In the genomic region with DNA sequence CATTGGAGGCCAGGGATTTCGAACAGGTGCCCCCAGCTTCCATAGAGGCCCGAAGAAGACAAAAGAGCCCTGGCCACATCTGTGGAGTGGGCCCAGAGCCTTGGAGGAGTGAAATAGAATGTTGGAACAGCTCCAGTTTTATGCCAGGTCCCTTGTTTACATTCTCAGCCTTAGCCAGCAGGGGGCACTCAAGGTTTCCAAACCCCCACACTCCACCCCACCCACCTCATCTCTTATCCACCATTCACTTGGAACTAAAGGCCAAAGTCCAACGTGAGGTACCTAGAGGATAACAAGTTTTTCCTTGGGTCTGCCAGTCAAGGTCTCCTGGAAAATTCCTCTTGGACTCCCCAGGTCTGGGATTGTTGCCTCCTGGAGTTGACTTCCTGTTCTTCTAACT, we compare ENCODE assay signal across 10 mouse cellular contexts. TPM values are rescaled to one million over a fixed set of nuclear protein-coding genes. Genes with fewer than 3 reads are reported as not detected.
DNase-seq lines count a peak whose midpoint lies in the region; ATAC-seq and TF ChIP-seq lines count a peak whose summit lies in the region.
"Had no signal": no experiment of that assay in that cellular context is flagged by ENCODE, and none has a peak within 500 bp of the region (broad histone marks: within the 10 kb centered on the region; RNA-seq: fewer than 3 reads in every experiment).

No protein-coding gene starts in this region.

- TF ChIP-seq CTCF in kidney, adult 2 months (conservative IDR thresholded peaks at IDR 0.05; ENCODE audit: insufficient read depth, insufficient read length, low read depth, low read length): peak; percentile 62
- TF ChIP-seq CTCF in bone marrow, adult 2 months (IDR thresholded peaks at IDR 0.05; ENCODE audit: control insufficient read depth, insufficient read depth, low read length): peak; percentile 61; the same call in 1 of the 2 replicates
- peak; percentile 69 for TF ChIP-seq CTCF in gastrocnemius, adult 2 months (IDR thresholded peaks at IDR 0.05)
- TF ChIP-seq CTCF in olfactory bulb, adult 2 months (IDR thresholded peaks at IDR 0.05; ENCODE audit: insufficient read depth, low read depth, low read length): 0 out of 2 replicates have a peak, but pooled peaks have one; percentile 14

- H3K36me3 ChIP-seq in kidney, adult 2 months (ENCODE audit: control insufficient read depth, insufficient read depth, low read length): no peaks in the 10 kb centered on the region
- no peaks in the 10 kb centered on the region for H3K36me3 ChIP-seq in kidney, embryonic 14.5 days (ENCODE audit: control insufficient read depth, insufficient read depth, low read length)
- H3K36me3 ChIP-seq in ES-E14 (ENCODE audit: control insufficient read depth, insufficient read depth, low read length, poor library complexity, severe bottlenecking): no peaks in the 10 kb centered on the region
- H3K36me3 ChIP-seq: embryonic facial prominence, embryonic 15.5 days; lung, embryonic 15.5 days had no signal

- no peaks in the 10 kb centered on the region for H3K27me3 ChIP-seq in kidney, adult 2 months (replicated peaks; ENCODE audit: control insufficient read depth, insufficient read depth, low read length)
- no peaks in the 10 kb centered on the region; the same call in 1 of the 2 replicates for H3K27me3 ChIP-seq in kidney, embryonic 14.5 days (ENCODE audit: control insufficient read depth, insufficient read depth, low read length)
- H3K27me3 ChIP-seq: embryonic facial prominence, embryonic 15.5 days; lung, embryonic 15.5 days had no signal

- intact Hi-C loops in gastrocnemius, adult 2 months (cut with DNase I): loop anchor here (1.0 kb wide), 1 partner anchor 219 kb away; no protein-coding TSS in a partner anchor

- no peak for TF ChIP-seq POLR2A in kidney, adult 2 months (IDR thresholded peaks at IDR 0.05; ENCODE audit: low read depth, low read length)
- no peak for TF ChIP-seq POLR2A in bone marrow, adult 2 months (IDR thresholded peaks at IDR 0.05; ENCODE audit: borderline replicate concordance, control insufficient read depth, low read depth, low read length)
- no peak for TF ChIP-seq POLR2A in olfactory bulb, adult 2 months (IDR thresholded peaks at IDR 0.05; ENCODE audit: insufficient read depth, low read depth, low read length)

- in situ Hi-C loops in ES-E14 (cut with MboI; ENCODE audit: low sequenced_read_pairs in 2 of 2, unreplicated experiment in 2 of 2): no loop called here

- no peaks in the 10 kb centered on the region for H3K9me3 ChIP-seq in kidney, embryonic 14.5 days (ENCODE audit: control insufficient read depth, low read length)
- no peaks in the 10 kb centered on the region for H3K9me3 ChIP-seq in ES-E14 (ENCODE audit: control insufficient read depth, insufficient read depth, low read depth, low read length)
- H3K9me3 ChIP-seq: embryonic facial prominence, embryonic 15.5 days; lung, embryonic 15.5 days had no signal

- 39% methylated on average over 3 of the region's 3 CpGs for WGBS in kidney, adult 2 months
- WGBS in kidney, embryonic 14.5 days: 40% methylated on average over 3 of the region's 3 CpGs
- 34% methylated on average over 3 of the region's 3 CpGs for WGBS in bone marrow, adult 2 months
- WGBS in olfactory bulb, adult 2 months: 35% methylated on average over 3 of the region's 3 CpGs

- peak; percentile 69 for DNase-seq in kidney, adult 2 months
- DNase-seq in ES-E14 (ENCODE audit: low read depth, low spot score): peak; percentile 38
- peak; percentile 72 for DNase-seq in gastrocnemius, adult 2 months
- DNase-seq in layer of hippocampus, postnatal 10 days (ENCODE audit: low spot score in 2 of 2): peak; percentile 42 to 46

- H3K9ac ChIP-seq in kidney, embryonic 14.5 days (ENCODE audit: low read depth, low read length): no peak overlapping the region
- H3K9ac ChIP-seq in ES-E14 (ENCODE audit: insufficient read depth, low read depth, low read length, poor library complexity, severe bottlenecking): no peak overlapping the region
- H3K9ac ChIP-seq: embryonic facial prominence, embryonic 15.5 days; lung, embryonic 15.5 days had no signal

- no peak overlapping the region for H3K27ac ChIP-seq in kidney, adult 2 months (ENCODE audit: insufficient read depth, low read depth, low read length)
- no peak overlapping the region for H3K27ac ChIP-seq in kidney, embryonic 14.5 days (ENCODE audit: low read depth, low read length)
- H3K27ac ChIP-seq in ES-E14 (ENCODE audit: insufficient read depth, low read depth, low read length, poor library complexity, severe bottlenecking): no peak overlapping the region
- no peak overlapping the region for H3K27ac ChIP-seq in bone marrow, adult 2 months (ENCODE audit: control insufficient read depth, insufficient read depth, low read depth, low read length, poor library complexity)
- no peak overlapping the region for H3K27ac ChIP-seq in gastrocnemius, adult 2 months
- H3K27ac ChIP-seq in olfactory bulb, adult 2 months (ENCODE audit: insufficient read depth, low read depth, low read length): no peak overlapping the region
- H3K27ac ChIP-seq: embryonic facial prominence, embryonic 15.5 days; lung, embryonic 15.5 days had no signal

- no peak for ATAC-seq in kidney, embryonic 14.5 days (ENCODE audit: low FRiP score, low TSS enrichment)
- ATAC-seq in erythroid progenitor cell, adult 5-6 weeks (replicated peaks; ENCODE audit: low FRiP score, poor library complexity, severe bottlenecking): no peak

- no peak overlapping the region for H3K4me2 ChIP-seq in kidney, embryonic 14.5 days (replicated peaks; ENCODE audit: low read depth, low read length)
- H3K4me2 ChIP-seq: embryonic facial prominence, embryonic 15.5 days; lung, embryonic 15.5 days had no signal

- no peaks in the 10 kb centered on the region; the same call in 1 of the 2 replicates for H3K4me1 ChIP-seq in kidney, adult 2 months (ENCODE audit: control insufficient read depth, insufficient read depth, low read length)
- no peaks in the 10 kb centered on the region for H3K4me1 ChIP-seq in kidney, embryonic 14.5 days (ENCODE audit: control insufficient read depth, insufficient read depth, low read length)
- H3K4me1 ChIP-seq in ES-E14 (ENCODE audit: control insufficient read depth in 2 of 2, insufficient read depth in 2 of 2, low read length in 2 of 2, poor library complexity in 1 of 2): peaks cover 0 to 5% of the 10 kb centered on the region in 2 experiments; a peak in 2 of 4 replicates
- no peaks in the 10 kb centered on the region for H3K4me1 ChIP-seq in bone marrow, adult 2 months (ENCODE audit: control insufficient read depth, insufficient read depth, low read length)
- H3K4me1 ChIP-seq in olfactory bulb, adult 2 months (ENCODE audit: control insufficient read depth, insufficient read depth, low read length): peaks cover 3% of the 10 kb centered on the region; the same call in 1 of the 2 replicates

- H3K4me3 ChIP-seq in kidney, adult 2 months (ENCODE audit: insufficient read depth, low read depth, low read length): no peak overlapping the region
- no peak overlapping the region for H3K4me3 ChIP-seq in kidney, embryonic 14.5 days (ENCODE audit: low read length)
- H3K4me3 ChIP-seq in ES-E14 (ENCODE audit: insufficient read depth in 1 of 2, low read depth in 1 of 2, low read length in 2 of 2, poor library complexity in 1 of 2, severe bottlenecking in 1 of 2): no peak overlapping the region
- H3K4me3 ChIP-seq in bone marrow, adult 2 months (replicated peaks; ENCODE audit: control insufficient read depth, low read depth, low read length): no peak overlapping the region
- H3K4me3 ChIP-seq in gastrocnemius, adult 2 months: no peak overlapping the region
- H3K4me3 ChIP-seq in olfactory bulb, adult 2 months (ENCODE audit: insufficient read depth, low read depth, low read length): no peak overlapping the region
- H3K4me3 ChIP-seq: embryonic facial prominence, embryonic 15.5 days; lung, embryonic 15.5 days had no signal

TF ChIP-seq in ES-E14, 5 proteins besides CTCF, POLR2A, EP300 and RAD21:
- TF ChIP-seq ZC3H11A (IDR thresholded peaks at IDR 0.05; ENCODE audit: borderline replicate concordance, low read depth, low read length) (no peak), ZNF384 (IDR thresholded peaks at IDR 0.05; ENCODE audit: low read depth, low read length) (no peak), CHD2 (IDR thresholded peaks at IDR 0.05; ENCODE audit: low read depth, low read length) (no peak), MAFK (IDR thresholded peaks at IDR 0.05; ENCODE audit: insufficient read depth, low read depth, low read length) (no peak), HCFC1 (IDR thresholded peaks at IDR 0.05; ENCODE audit: borderline replicate concordance, insufficient read depth, low read length) (no peak)

RNA-seq across cellular contexts. Expression of gene Gas7, which starts 27.0 kb away (rescaled TPM):
- polyA plus RNA-seq in kidney, adult 2 months (2012; rRNA removed): 3.6 and 3.8 TPM in 2 replicates
- polyA plus RNA-seq in kidney, embryonic 14.5 days (2014; fragmentation: Nextera tagmentation; extraction: Ambion mirVana): 7.9 and 8.3 TPM in 2 replicates
- total RNA-seq in ES-E14 (2012; rRNA removed): 2.0 and 2.4 TPM in 2 replicates
- 13.8 and 18.1 TPM in 2 replicates for polyA plus RNA-seq in bone marrow, adult 2 months (2011; ENCODE audit: insufficient read depth, insufficient read length, low replicate concordance, missing spikeins)
- 1 to 10 TPM; 6.8 to 8.5 TPM for total RNA-seq in gastrocnemius, adult 2 months (2021)
- total RNA-seq in layer of hippocampus, postnatal 10 days (2021): 100 to 1,000 TPM; 303 to 348 TPM
- polyA plus RNA-seq in olfactory bulb, adult 2 months (2012; ENCODE audit: insufficient read depth, insufficient read length, low replicate concordance, missing spikeins): 67.1 TPM in 1 of 2 replicates, not detected in the other
- 10.5 and 14.3 TPM in 2 replicates for total RNA-seq in erythroid progenitor cell, adult 5-6 weeks (2015; ENCODE audit: low replicate concordance)
- total RNA-seq in erythroid progenitor cell, adult 5-6 weeks (2017; ENCODE audit: low replicate concordance): 6.0 and 6.4 TPM in 2 replicates

Comparison
In these comparisons a context has a peak if more than half of its experiments do, and no peak if none do; other contexts are left out.
1. CTCF ChIP-seq: peak in every context shown above with its lines; median percentile 69 in gastrocnemius, adult 2 months; 62 in kidney, adult 2 months; 61 in bone marrow, adult 2 months; 14 in olfactory bulb, adult 2 months.
2. RNA of gene Gas7, which starts 27.0 kb away (total RNA-seq): 303 to 348 TPM in layer of hippocampus, postnatal 10 days; 6.0 to 14.3 TPM in erythroid progenitor cell, adult 5-6 weeks, 6.8 to 8.5 TPM in gastrocnemius, adult 2 months and 2.0 to 2.4 TPM in ES-E14; every median in the first group is over 10 times any median in the second.
3. Peak in every context shown above with its lines, with median percentiles within 50 percentile points of each other: DNase-seq.